Mouse (Mus musculus) cortical plate, adult 2 months (tissue): ENCODE data around the gene Abcc5.

Experiments used
- CTCF ChIP-seq: fragments of 200-500 bp; IDR thresholded peaks from 2 replicates; pipeline ENCODE4 v1.5.1; 2011; ENCODE audit warnings: mild to moderate bottlenecking, control low read depth, low read length; ENCODE audit not compliant: insufficient read depth; ENCODE audit errors: extremely low read depth
- POLR2A ChIP-seq: fragments of 200-500 bp; IDR thresholded peaks from 2 replicates; pipeline ENCODE4 v1.6.1; 2011; ENCODE audit warnings: mild to moderate bottlenecking, low read length, control low read depth; ENCODE audit not compliant: insufficient read depth; ENCODE audit errors: extremely low read depth

DNA sequence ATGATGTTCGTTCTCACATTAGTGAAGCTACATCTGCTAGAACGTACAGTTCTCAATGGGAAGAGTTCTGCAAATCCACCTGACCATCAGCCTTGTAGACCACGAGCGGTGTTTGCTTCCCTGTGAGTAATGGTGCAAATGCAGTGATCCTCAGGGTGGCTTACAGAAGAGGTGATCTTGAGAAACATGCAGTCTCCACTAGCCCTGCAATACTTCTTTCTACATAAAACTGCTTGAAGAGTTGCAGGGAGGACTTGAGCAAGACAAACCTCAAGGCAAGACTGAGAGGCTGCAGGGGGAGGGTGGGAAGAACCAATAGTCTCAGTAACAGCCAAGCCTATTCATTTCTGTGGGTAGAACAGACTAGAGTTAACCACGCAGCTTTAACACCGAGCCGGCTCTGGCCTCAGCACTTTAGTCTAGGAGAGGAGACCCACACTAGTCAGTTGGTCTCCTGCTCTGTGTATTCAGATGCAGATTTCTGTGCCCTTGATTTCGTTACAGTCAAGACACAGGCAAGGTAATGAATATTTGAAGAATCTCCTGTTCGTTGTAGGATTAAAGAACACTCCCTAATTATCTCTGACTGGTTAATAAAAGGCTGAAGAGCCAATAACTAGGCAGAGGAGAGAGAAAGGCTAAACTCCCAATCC lies 66.4 kb downstream of the Abcc5 start:
- no peak for TF ChIP-seq CTCF
- no peak for TF ChIP-seq POLR2A
